Mouse (Mus musculus) layer of hippocampus, adult 9-10 months (tissue): Measurements from ENCODE around the gene Hmgb3.

Experiments
- DNase-seq: peaks from one replicate; pipeline ENCODE4 v3.0.0; 2022; ENCODE audit warnings: low spot score

Hmgb3 gene

GRCm38 (mm10) chrX:71589181-71589580 is 33.5 kb downstream of the Hmgb3 start:
- DNase-seq: no peak

DNA sequence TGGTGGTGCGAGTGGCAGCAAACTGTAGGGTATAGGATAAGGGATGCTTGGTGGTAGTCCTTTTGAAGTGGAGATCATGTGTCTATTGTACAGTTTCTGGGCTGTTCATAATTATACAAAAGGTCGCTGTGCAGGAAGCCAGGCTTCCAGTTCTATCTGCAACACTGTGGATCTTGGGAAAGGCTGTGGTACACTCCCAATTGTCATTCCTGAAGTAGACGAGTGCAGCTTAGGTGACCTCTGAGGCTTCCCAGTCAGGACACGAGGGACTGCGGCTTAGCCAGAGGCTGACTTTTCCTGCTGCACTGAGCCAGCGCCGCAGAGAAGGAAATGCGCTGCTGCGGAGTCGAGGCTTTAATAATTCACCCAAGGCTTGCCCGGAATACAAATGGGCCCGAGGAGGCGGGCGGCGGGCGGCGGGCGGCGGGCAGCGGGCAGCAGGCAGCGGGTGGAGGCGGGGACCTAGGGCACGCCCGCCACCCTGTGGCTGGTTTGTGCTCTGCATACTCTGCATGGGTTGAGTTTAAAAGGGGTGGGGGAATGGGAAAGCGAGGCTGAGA is 45.4 kb downstream of the Hmgb3 start:
- DNase-seq: no peak
